Mouse (Mus musculus) hindbrain, embryonic 14.5 days (tissue): ENCODE measurements around the gene Dcdc2c. TPM values are rescaled to one million over a fixed set of nuclear protein-coding genes. Genes with fewer than 3 reads are reported as not detected.

Experiments used
- ATAC-seq: fragments of 200-750 bp; cut with Nextera tagmentation; 2 replicates; pipeline ENCODE4 v1.8.0; 2017; ENCODE audit warnings: moderate number of reproducible peaks, mild to moderate bottlenecking, moderate TSS enrichment, moderate library complexity; ENCODE audit not compliant: low FRiP score
- DNase-seq: peaks from one replicate; pipeline ENCODE4 v3.0.0-alpha.2; 2015; ENCODE audit warnings: low spot score
- H3K27ac ChIP-seq: fragments of 300-500 bp; sonication (generic); 2 replicates; pipeline ENCODE4 v1.5.1; 2014; ENCODE audit warnings: mild to moderate bottlenecking, moderate library complexity
- H3K27me3 ChIP-seq: fragments of 300-500 bp; sonication (generic); 2 replicates; pipeline ENCODE4 v1.6.1; 2014; ENCODE audit warnings: mild to moderate bottlenecking, low read length, mixed read lengths; ENCODE audit not compliant: control insufficient read depth, insufficient read depth
- H3K36me3 ChIP-seq: fragments of 300-500 bp; sonication (generic); replicated peaks from 2 replicates; pipeline ENCODE4 v1.6.1; 2014; ENCODE audit not compliant: control insufficient read depth, insufficient read depth
- H3K4me1 ChIP-seq: fragments of 300-500 bp; sonication (generic); replicated peaks from 2 replicates; pipeline ENCODE4 v1.6.1; 2014; ENCODE audit warnings: antibody characterized with exemption, low read length, mixed read lengths; ENCODE audit not compliant: control insufficient read depth, insufficient read depth
- H3K4me2 ChIP-seq: fragments of 300-500 bp; sonication (generic); replicated peaks from 2 replicates; pipeline ENCODE4 v1.6.1; 2014; ENCODE audit warnings: mild to moderate bottlenecking, moderate library complexity
- H3K4me3 ChIP-seq: fragments of 300-500 bp; sonication (generic); replicated peaks from 2 replicates; pipeline ENCODE4 v1.5.1; 2014; ENCODE audit warnings: mild to moderate bottlenecking, low read length
- H3K9ac ChIP-seq: fragments of 300-500 bp; sonication (generic); 2 replicates; pipeline ENCODE4 v1.6.1; 2014
- H3K9me3 ChIP-seq: fragments of 300-500 bp; sonication (generic); 2 replicates; pipeline ENCODE4 v1.6.1; 2016; ENCODE audit warnings: low read length; ENCODE audit not compliant: control insufficient read depth
- WGBS: fragments of 180-500 bp; shearing (Covaris S2); extraction: QIAGEN DNeasy Blood & Tissue Kit; methylation state at CpG from one replicate; pipeline ENCODE4 v1.1.7; 2014; 5-methylcytosine and 5-hydroxymethylcytosine counted together
- polyA plus RNA-seq: library from polyadenylated mRNA; unstranded; fragments of >200 nt; fragmentation: Nextera tagmentation; extraction: Ambion mirVana; gene quantifications from 2 replicates; pipeline ENCODE4 v1.2.1, GENCODE M21; 2014

Gene Dcdc2c
- polyA plus RNA-seq, result 0.13 TPM in 1 of 2 replicates, not detected in the other

- no peaks in the 10 kb centered on the region for H3K4me1 ChIP-seq
- H3K9me3 ChIP-seq, result no peaks in the 10 kb centered on the region
- no peak for DNase-seq
- ATAC-seq, result no peak
- no peak within 1 kb of the TSS for H3K27ac ChIP-seq
- no peaks in the 10 kb centered on the region for H3K27me3 ChIP-seq
- H3K36me3 ChIP-seq, result no peaks in the 10 kb centered on the region
- WGBS, result 80% methylated on average over 15 of the region's 15 CpGs
- H3K4me3 ChIP-seq, result no peak within 1 kb of the TSS
- no peak within 1 kb of the TSS for H3K4me2 ChIP-seq
- H3K9ac ChIP-seq, result no peak within 1 kb of the TSS
Observed at GRCm38 (mm10) chr12:28552299-28552698, at the start of gene Dcdc2c. Dcdc2c (minus strand) TSS chr12:28552399.

GRCm38 (mm10) chr12:28598526-28598991 lies 46.4 kb upstream of the Dcdc2c start:
- DNase-seq, result no peak

GRCm38 (mm10) chr12:28598110-28598509 lies 45.9 kb upstream of the Dcdc2c start:
- 75% methylated on average over 3 of the region's 3 CpGs for WGBS
- Histone ChIP-seq H3K9me3 (no peaks in the 10 kb centered on the region), H3K4me2 (no peak overlapping the region), H3K9ac (no peak overlapping the region), H3K4me1 (0 out of 2 replicates have a peak, but pooled peaks cover 9% of the 10 kb centered on the region), H3K4me3 (no peak overlapping the region), H3K27me3 (no peaks in the 10 kb centered on the region), H3K27ac (no peak overlapping the region), H3K36me3 (no peaks in the 10 kb centered on the region)
- no peak for ATAC-seq
- no peak for DNase-seq

More at GRCm38 (mm10) chr12:28598526-28598991, 46.4 kb upstream of the Dcdc2c start:
- no peak overlapping the region for H3K4me2 ChIP-seq
- no peaks in the 10 kb centered on the region for H3K36me3 ChIP-seq
- H3K9me3 ChIP-seq, result no peaks in the 10 kb centered on the region
- H3K27ac ChIP-seq, result no peak overlapping the region
- WGBS, result 75% methylated on average over 2 of the region's 2 CpGs
- H3K4me3 ChIP-seq, result no peak overlapping the region
- 0 out of 2 replicates have a peak, but pooled peaks cover 9% of the 10 kb centered on the region for H3K4me1 ChIP-seq
- no peak overlapping the region; the same call in 1 of the 2 replicates for H3K9ac ChIP-seq
- no peak for ATAC-seq
- H3K27me3 ChIP-seq, result no peaks in the 10 kb centered on the region

- H3K27me3 ChIP-seq, result no peaks in the 10 kb centered on the region
- no peak for ATAC-seq
- H3K4me3 ChIP-seq, result no peak overlapping the region
- H3K4me2 ChIP-seq, result no peak overlapping the region
- H3K4me1 ChIP-seq, result 0 out of 2 replicates have a peak, but pooled peaks cover 9% of the 10 kb centered on the region
- no peak overlapping the region for H3K9ac ChIP-seq
- no peak for DNase-seq
- 75% methylated on average over 9 of the region's 9 CpGs for WGBS
- no peaks in the 10 kb centered on the region for H3K9me3 ChIP-seq
- no peaks in the 10 kb centered on the region for H3K36me3 ChIP-seq
- no peak overlapping the region for H3K27ac ChIP-seq
Observed at GRCm38 (mm10) chr12:28597699-28598098, 45.5 kb upstream of the Dcdc2c start.

GRCm38 (mm10) chr12:28596851-28597250 lies 44.7 kb upstream of the Dcdc2c start:
- Histone ChIP-seq H3K27ac (no peak overlapping the region), H3K4me1 (0 out of 2 replicates have a peak, but pooled peaks cover 9% of the 10 kb centered on the region), H3K4me3 (no peak overlapping the region), H3K4me2 (no peak overlapping the region), H3K9ac (no peak overlapping the region), H3K27me3 (no peaks in the 10 kb centered on the region), H3K9me3 (no peaks in the 10 kb centered on the region), H3K36me3 (no peaks in the 10 kb centered on the region)
- no peak for DNase-seq
- ATAC-seq, result no peak

DNA sequence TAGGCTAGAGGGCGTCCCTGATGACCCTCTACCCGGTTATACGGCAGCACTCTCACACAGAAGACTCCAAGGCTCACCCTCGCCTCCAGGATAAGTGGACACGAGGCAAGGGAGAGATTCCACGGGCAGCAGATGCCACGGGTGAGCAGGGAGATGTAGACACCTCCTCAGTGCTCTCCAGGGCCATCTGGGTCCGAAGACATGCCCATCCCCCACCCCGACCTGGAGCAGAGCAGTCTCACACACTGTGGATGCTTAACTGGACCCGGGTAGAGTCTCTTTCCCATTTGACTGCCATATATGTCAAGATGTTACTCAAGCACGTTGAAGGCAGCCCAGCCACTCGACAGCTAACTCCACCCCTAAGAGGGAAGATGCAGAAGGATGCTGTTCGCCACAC lies 38.2 kb upstream of the Dcdc2c start:
- Histone ChIP-seq H3K4me2 (0 out of 2 replicates have a peak overlapping the region, but pooled peaks have one; percentile 59), H3K9me3 (no peaks in the 10 kb centered on the region), H3K36me3 (no peaks in the 10 kb centered on the region), H3K27ac (peak overlapping the region; percentile 86; the same call in 1 of the 2 replicates), H3K4me1 (peaks cover 25% of the 10 kb centered on the region), H3K4me3 (no peak overlapping the region), H3K27me3 (no peaks in the 10 kb centered on the region), H3K9ac (no peak overlapping the region)
- DNase-seq (no peak), ATAC-seq (no peak)
- WGBS, result 47% methylated on average over 13 of the region's 13 CpGs

DNA sequence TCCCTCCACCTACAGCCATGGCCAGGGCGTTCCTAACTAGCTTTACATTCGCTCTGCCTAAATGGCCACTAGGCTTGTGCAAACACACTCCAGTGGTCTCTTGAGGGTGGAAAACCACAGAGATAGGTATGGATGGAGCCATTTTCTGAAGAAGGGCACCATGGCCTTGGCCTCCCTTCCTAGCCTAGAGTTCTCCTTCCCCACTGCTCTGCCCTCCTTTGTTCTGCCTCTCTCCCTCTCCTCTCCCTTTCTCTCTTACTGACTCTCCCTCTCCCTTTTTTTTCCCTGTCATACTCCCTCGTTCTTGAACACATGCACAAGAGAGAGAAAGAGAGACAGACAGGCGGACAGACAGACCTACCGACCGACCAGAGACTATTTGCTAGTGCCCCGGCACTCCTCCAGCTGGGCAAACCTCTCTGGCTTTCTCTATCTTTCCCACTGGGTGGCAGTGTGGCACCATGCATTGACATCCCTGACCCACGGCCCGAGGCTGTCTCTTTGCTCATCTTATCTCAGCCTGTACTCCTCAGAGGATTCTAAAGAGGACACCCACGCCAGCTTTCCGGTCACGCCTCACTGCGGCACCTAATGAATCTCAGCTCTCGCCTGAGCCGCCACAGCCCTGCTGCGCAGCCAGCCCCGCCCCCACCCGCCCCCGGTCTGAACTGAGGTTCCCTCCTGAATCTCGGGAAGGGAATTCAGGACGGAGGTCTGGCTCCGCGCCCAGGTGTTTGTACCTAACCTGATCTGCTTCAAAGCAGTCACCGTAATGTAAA lies 37.1 kb upstream of the Dcdc2c start:
- Histone ChIP-seq H3K27ac (peak overlapping the region; percentile 86), H3K36me3 (no peaks in the 10 kb centered on the region), H3K4me1 (peaks cover 25% of the 10 kb centered on the region), H3K9me3 (no peaks in the 10 kb centered on the region), H3K27me3 (no peaks in the 10 kb centered on the region), H3K4me3 (peak overlapping the region; percentile 28), H3K9ac (peak overlapping the region; percentile 55), H3K4me2 (peak overlapping the region; percentile 59)
- WGBS, result 9% methylated on average over 24 of the region's 24 CpGs
- DNase-seq (peak; percentile 92), ATAC-seq (peak; percentile 95)

DNA sequence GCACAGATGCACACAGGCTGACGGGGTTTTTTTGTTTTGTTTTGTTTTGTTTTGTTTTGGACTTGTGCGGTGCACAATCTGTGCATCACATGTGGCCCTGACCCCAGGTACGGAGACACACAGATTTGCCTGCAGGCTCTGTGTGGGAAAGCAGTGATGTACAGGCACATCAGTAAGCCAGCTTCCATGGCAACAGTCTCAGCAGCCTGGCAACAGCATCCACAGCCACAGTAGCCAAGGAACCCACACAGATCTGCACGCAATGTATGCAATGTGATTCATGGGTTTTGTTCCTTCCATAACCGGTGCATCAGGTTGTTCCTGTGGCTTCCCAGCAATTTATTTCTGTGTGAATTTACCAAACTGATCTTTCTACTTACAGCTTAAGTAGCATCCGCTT lies 35.8 kb upstream of the Dcdc2c start:
- Histone ChIP-seq H3K27ac (peak overlapping the region; percentile 86), H3K9me3 (no peaks in the 10 kb centered on the region), H3K27me3 (no peaks in the 10 kb centered on the region), H3K36me3 (no peaks in the 10 kb centered on the region), H3K4me3 (no peak overlapping the region), H3K9ac (no peak overlapping the region), H3K4me2 (no peak overlapping the region), H3K4me1 (peaks cover 25% of the 10 kb centered on the region)
- peak; percentile 56 for DNase-seq
- ATAC-seq, result no peak
- 37% methylated on average over 6 of the region's 6 CpGs for WGBS

- WGBS, result 55% methylated on average over 3 of the region's 3 CpGs
- ATAC-seq, result no peak
- H3K27me3 ChIP-seq, result no peaks in the 10 kb centered on the region
Observed at GRCm38 (mm10) chr12:28584036-28584435, 31.8 kb upstream of the Dcdc2c start.

More at GRCm38 (mm10) chr12:28584036-28584435, 31.8 kb upstream of the Dcdc2c start:
- no peaks in the 10 kb centered on the region for H3K36me3 ChIP-seq
- no peaks in the 10 kb centered on the region for H3K9me3 ChIP-seq
- no peak overlapping the region for H3K27ac ChIP-seq
- peaks cover 14% of the 10 kb centered on the region for H3K4me1 ChIP-seq
- H3K9ac ChIP-seq, result no peak overlapping the region
- no peak for DNase-seq
- H3K4me3 ChIP-seq, result no peak overlapping the region
- no peak overlapping the region for H3K4me2 ChIP-seq
